Mouse (Mus musculus) embryonic fibroblast, embryonic 13.5 days (primary cell): ENCODE data around the gene Ces2f.
"Not testable (repeated sequence)": the region's sequence is repeated elsewhere in the genome, so short reads cannot be mapped to it uniquely, and the experiment has no call there.

ENCODE experiments used
- CTCF ChIP-seq: IDR thresholded peaks from 2 replicates; pipeline ENCODE4 v1.5.1; 2011; ENCODE audit warnings: mild to moderate bottlenecking, control low read depth, low read length, moderate library complexity, borderline replicate concordance; ENCODE audit not compliant: insufficient read depth
- POLR2A ChIP-seq: IDR thresholded peaks from 2 replicates; pipeline ENCODE4 v1.6.1; 2011; ENCODE audit warnings: low read depth, mild to moderate bottlenecking, control low read depth, low read length, moderate library complexity

- TF ChIP-seq POLR2A, CTCF: not testable (repeated sequence)
These were observed 38.1 kb upstream of the Ces2f start for GRCm38 (mm10) chr8:104909021-104909420.
